Mouse (Mus musculus) stomach, postnatal 0 days (tissue): ENCODE measurements around the gene Itgb3bp. TPM values are rescaled to one million over a fixed set of nuclear protein-coding genes. Genes with fewer than 3 reads are reported as not detected.

Experiments
- ATAC-seq: fragments of 200-750 bp; cut with Nextera tagmentation; 2 replicates; pipeline ENCODE4 v1.8.0; 2017; ENCODE audit not compliant: low FRiP score, low TSS enrichment
- DNase-seq: peaks from one replicate; pipeline ENCODE4 v3.0.0-alpha.2; 2016; ENCODE audit warnings: low spot score
- H3K27ac ChIP-seq: fragments of 300-500 bp; sonication (generic); replicated peaks from 2 replicates; pipeline ENCODE4 v1.5.1; 2014; ENCODE audit warnings: mild to moderate bottlenecking, control low read depth
- H3K27me3 ChIP-seq: fragments of 300-500 bp; sonication (generic); 2 replicates; pipeline ENCODE4 v1.6.1; 2014; ENCODE audit warnings: low read length; ENCODE audit not compliant: control insufficient read depth, insufficient read depth
- H3K36me3 ChIP-seq: fragments of 300-500 bp; sonication (generic); 2 replicates; pipeline ENCODE4 v1.6.1; 2014; ENCODE audit warnings: low read length, mixed read lengths; ENCODE audit not compliant: control insufficient read depth, insufficient read depth
- H3K4me1 ChIP-seq: fragments of 300-500 bp; sonication (generic); replicated peaks from 2 replicates; pipeline ENCODE4 v1.6.1; 2014; ENCODE audit warnings: antibody characterized with exemption; ENCODE audit not compliant: control insufficient read depth, insufficient read depth
- H3K4me2 ChIP-seq: fragments of 300-500 bp; sonication (generic); replicated peaks from 2 replicates; pipeline ENCODE4 v1.6.1; 2014; ENCODE audit warnings: low read depth, mild to moderate bottlenecking, control low read depth, moderate library complexity
- H3K4me3 ChIP-seq: fragments of 300-500 bp; sonication (generic); 2 replicates; pipeline ENCODE4 v1.5.1; 2014; ENCODE audit warnings: low read depth, low read length, control low read depth
- H3K9ac ChIP-seq: fragments of 300-500 bp; sonication (generic); 2 replicates; pipeline ENCODE4 v1.6.1; 2014; ENCODE audit warnings: mild to moderate bottlenecking, low read length, control low read depth, mixed read lengths
- H3K9me3 ChIP-seq: fragments of 300-500 bp; sonication (generic); 2 replicates; pipeline ENCODE4 v1.6.1; 2016; ENCODE audit warnings: low read length; ENCODE audit not compliant: control insufficient read depth
- CTCF ChIP-seq: IDR thresholded peaks from 2 replicates; pipeline ENCODE4 v1.5.1; 2016; ENCODE audit warnings: antibody characterized with exemption, low read depth, mild to moderate bottlenecking, moderate library complexity
- EP300 ChIP-seq: optimal IDR thresholded peaks from 2 replicates; pipeline ENCODE3; 2016; ENCODE audit warnings: antibody characterized with exemption
- WGBS: fragments of 180-500 bp; shearing (Covaris S2); extraction: QIAGEN DNeasy Blood & Tissue Kit; methylation state at CpG from one replicate; pipeline ENCODE4 v1.1.7; 2014; 5-methylcytosine and 5-hydroxymethylcytosine counted together
- polyA plus RNA-seq: library from polyadenylated mRNA; unstranded; fragments of >200 nt; fragmentation: Nextera tagmentation; extraction: Ambion mirVana; gene quantifications from 2 replicates; pipeline ENCODE4 v1.2.1, GENCODE M21; 2015

The Itgb3bp gene
- polyA plus RNA-seq, 1 experiment from 2014 or later: 19.6 TPM

DNA sequence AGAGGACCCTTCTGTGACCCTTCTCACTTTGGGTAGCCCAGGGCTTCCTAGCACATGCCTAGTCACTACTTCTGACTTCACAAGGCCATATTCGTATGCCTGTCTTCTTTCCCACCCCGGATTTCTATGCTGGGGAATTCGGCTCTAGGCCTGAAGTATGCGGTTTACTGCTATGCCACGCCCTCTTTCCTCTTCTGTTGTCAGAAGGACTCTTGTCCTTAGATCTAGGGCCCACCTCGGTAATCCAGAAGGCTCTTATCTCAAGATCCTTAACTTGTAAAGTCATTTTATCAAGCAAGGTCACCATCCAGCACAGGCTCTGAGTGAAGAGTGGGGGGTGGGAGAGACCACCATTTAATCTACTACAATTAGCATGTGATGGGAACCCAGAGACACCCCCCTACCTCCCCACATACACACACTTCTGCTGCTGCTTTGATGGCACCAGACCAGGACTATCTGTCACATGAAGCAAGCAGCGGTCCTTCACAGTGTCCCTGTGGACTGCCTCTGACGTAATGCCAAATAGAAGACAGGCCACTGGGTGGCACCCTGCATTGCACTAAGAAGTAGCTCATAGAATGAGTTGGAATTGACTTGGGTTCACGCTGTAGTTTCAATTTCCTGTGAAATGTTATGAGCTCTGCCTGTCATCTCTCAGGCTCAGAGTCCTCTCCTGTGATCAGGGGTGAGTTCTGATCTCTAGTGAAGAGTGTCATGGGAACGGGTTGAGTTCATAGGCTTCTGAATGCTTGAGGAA, 12.2 kb upstream of the Itgb3bp start:
- Histone ChIP-seq H3K9me3 (no peaks in the 10 kb centered on the region), H3K27me3 (no peaks in the 10 kb centered on the region), H3K27ac (no peak overlapping the region), H3K9ac (no peak overlapping the region), H3K4me2 (0 out of 2 replicates have a peak overlapping the region, but pooled peaks have one; percentile 17), H3K36me3 (no peaks in the 10 kb centered on the region), H3K4me3 (no peak overlapping the region), H3K4me1 (no peaks in the 10 kb centered on the region; the same call in 1 of the 2 replicates)
- 58% methylated on average over 10 of the region's 10 CpGs for WGBS
- TF ChIP-seq EP300 (no peak), CTCF (peak; percentile 67)
- ATAC-seq (peak; percentile 62; the same call in 1 of the 2 replicates), DNase-seq (peak; percentile 37)

DNA sequence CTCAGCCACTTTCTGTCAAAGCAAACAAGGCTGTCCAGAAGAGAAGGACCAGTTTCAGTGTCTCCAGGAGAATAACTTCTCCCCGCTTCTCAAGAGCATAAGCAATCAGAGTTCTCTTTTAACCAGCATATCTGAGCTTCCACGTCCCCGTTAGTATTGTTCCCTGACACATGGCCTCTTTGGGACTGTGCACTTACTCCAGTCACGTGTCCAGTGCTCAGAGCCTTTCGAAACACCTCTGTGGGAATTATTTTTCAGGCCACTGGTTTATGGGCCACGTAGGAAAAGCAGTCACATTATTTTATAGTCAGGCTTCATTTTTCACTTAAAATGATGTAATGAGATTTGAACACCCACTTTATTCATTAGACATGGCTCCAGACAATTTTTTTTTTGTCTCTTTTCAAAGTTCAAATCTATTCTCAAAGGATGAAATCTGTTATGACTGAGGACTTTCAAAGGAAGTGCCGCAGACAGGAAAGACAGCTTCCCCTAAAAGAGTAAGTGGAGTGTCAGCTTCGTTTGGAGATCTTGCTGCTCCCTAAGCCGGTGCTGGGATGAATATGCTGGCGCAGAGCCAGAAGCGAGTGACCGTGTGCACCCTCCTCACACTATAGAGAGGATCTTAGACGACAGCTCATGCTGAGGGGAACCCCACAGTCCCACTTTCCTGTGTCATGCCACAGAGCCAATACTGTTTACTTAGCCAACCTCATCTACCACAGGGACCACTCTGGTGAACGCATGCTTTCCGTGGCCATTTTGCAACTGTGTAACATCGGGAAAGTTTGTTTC, 10.3 kb upstream of the Itgb3bp start:
- DNase-seq (no peak), ATAC-seq (no peak)
- no peaks in the 10 kb centered on the region for H3K27me3 ChIP-seq

DNA sequence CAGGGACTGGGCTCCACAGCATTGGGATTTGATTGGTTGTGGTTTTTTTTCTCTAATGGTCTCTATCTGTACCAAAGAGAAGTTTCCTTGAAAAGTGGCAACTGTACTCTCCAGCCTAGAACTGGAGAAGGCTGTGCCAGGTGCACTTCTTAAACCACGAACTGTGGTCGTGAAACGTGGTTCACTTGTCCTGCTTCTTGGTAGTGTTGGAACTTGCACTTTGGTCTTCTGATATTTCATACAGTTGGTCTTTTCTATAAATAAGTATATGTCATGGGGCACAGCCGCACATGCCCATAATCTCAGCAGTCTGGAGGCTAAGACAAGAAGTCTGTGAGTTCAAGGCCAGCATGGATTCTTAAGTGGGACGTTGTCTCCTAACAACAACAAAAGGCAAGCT, 6.7 kb upstream of the Itgb3bp start:
- Histone ChIP-seq H3K9ac (no peak overlapping the region), H3K4me2 (no peak overlapping the region), H3K4me3 (no peak overlapping the region), H3K36me3 (no peaks in the 10 kb centered on the region), H3K9me3 (no peaks in the 10 kb centered on the region), H3K27ac (no peak overlapping the region), H3K27me3 (no peaks in the 10 kb centered on the region), H3K4me1 (peaks cover 4% of the 10 kb centered on the region; the same call in 1 of the 2 replicates)
- WGBS: 90% methylated on average over 5 of the region's 5 CpGs
- ATAC-seq: no peak
- TF ChIP-seq CTCF: no peak
- no peak for TF ChIP-seq EP300
- no peak for DNase-seq

More for the DNA sequence above, 10.3 kb upstream of the Itgb3bp start:
- H3K4me3 ChIP-seq: no peak overlapping the region
- H3K4me2 ChIP-seq: no peak overlapping the region
- no peaks in the 10 kb centered on the region for H3K36me3 ChIP-seq
- TF ChIP-seq EP300 (no peak), CTCF (no peak)
- no peak overlapping the region for H3K9ac ChIP-seq
- H3K9me3 ChIP-seq: no peaks in the 10 kb centered on the region
- no peaks in the 10 kb centered on the region; the same call in 1 of the 2 replicates for H3K4me1 ChIP-seq
- H3K27ac ChIP-seq: no peak overlapping the region
- WGBS: 57% methylated on average over 16 of the region's 16 CpGs

DNA sequence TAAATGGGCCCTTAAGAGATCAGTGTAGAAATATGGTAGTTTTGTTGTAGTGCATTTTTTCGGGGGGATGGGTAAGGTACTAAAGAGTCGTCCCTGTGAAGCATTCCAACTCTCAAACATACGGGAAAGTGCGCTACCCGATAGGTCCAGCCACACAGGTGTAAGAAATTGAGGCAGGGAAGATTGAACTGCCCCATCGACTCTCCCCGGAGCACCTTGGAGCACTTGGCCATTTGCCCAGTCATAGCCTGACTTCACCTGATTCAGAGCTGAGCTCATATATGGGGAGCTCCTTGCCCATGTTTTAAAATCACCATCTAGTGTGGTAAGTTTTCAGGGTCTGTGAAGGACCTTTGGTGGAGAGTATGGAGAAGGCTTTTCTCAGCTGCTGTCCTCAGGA, 5.2 kb upstream of the Itgb3bp start:
- H3K36me3 ChIP-seq: no peaks in the 10 kb centered on the region
- H3K4me2 ChIP-seq: no peak overlapping the region
- WGBS: 89% methylated on average over 7 of the region's 7 CpGs
- no peak overlapping the region for H3K9ac ChIP-seq
- ATAC-seq (no peak), DNase-seq (no peak)
- H3K27ac ChIP-seq: no peak overlapping the region
- no peaks in the 10 kb centered on the region for H3K27me3 ChIP-seq
- no peak for TF ChIP-seq EP300
- TF ChIP-seq CTCF: no peak
- no peak overlapping the region for H3K4me3 ChIP-seq
- peaks cover 7% of the 10 kb centered on the region for H3K4me1 ChIP-seq
- H3K9me3 ChIP-seq: no peaks in the 10 kb centered on the region

DNA sequence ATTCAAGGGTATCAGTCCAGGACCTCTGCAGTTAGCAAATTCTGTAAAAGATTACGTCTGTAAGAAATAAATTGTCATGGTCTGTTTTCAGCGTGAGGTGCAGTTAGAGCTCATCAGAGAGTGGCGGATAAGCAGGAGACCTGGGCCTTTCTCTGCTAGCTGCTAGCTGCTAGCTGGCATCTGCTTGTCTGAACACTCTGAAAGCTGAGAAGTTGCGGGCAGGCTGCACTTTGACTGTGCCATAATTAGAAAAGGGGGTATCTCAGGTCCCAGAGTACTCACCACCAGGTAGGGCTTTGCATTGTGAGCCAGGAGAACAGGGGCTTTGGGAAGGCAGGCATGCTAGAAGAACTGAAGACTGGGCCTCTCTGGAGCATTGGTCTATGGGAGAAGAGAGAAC, 2.2 kb upstream of the Itgb3bp start:
- H3K4me1 ChIP-seq: peaks cover 7% of the 10 kb centered on the region
- H3K4me2 ChIP-seq: no peak overlapping the region
- DNase-seq: no peak
- H3K4me3 ChIP-seq: no peak overlapping the region
- 0 out of 2 replicates have a peak overlapping the region, but pooled peaks have one; percentile 18 for H3K9ac ChIP-seq
- H3K36me3 ChIP-seq: no peaks in the 10 kb centered on the region
- H3K27me3 ChIP-seq: no peaks in the 10 kb centered on the region
- 89% methylated on average over 4 of the region's 4 CpGs for WGBS
- no peak for TF ChIP-seq EP300
- no peak for TF ChIP-seq CTCF
- no peak for ATAC-seq
- H3K9me3 ChIP-seq: no peaks in the 10 kb centered on the region
- no peak overlapping the region for H3K27ac ChIP-seq

DNA sequence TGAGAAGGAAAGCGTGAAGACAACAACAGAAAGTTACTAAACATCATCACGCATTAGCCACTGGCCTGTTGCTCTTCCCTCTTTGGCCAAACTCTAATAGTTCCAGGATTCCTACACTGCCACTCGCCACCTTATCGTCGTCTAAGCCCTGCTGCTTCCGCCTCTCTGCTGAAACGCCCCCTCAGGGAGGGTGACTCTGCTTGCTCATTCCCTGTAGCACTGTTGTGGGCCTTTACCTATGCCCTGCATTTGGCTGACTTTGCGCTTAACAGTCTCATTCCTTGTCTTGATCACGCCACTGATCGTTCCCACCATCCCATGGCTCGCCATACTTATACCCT, 1.6 kb upstream of the Itgb3bp start:
- WGBS: 74% methylated on average over 11 of the region's 11 CpGs

More for the DNA sequence above, 1.6 kb upstream of the Itgb3bp start:
- H3K4me1 ChIP-seq: peaks cover 7% of the 10 kb centered on the region
- H3K9me3 ChIP-seq: no peaks in the 10 kb centered on the region
- H3K4me2 ChIP-seq: peak overlapping the region; percentile 93; the same call in 1 of the 2 replicates
- no peaks in the 10 kb centered on the region for H3K27me3 ChIP-seq
- no peak for DNase-seq
- TF ChIP-seq EP300: no peak
- no peak for TF ChIP-seq CTCF
- no peaks in the 10 kb centered on the region for H3K36me3 ChIP-seq
- no peak overlapping the region for H3K27ac ChIP-seq
- H3K9ac ChIP-seq: 0 out of 2 replicates have a peak overlapping the region, but pooled peaks have one; percentile 27
- 0 out of 2 replicates have a peak overlapping the region, but pooled peaks have one; percentile 4 for H3K4me3 ChIP-seq
- no peak for ATAC-seq
